Mouse (Mus musculus): ENCODE measurements around the gene Rai14.

DNA sequence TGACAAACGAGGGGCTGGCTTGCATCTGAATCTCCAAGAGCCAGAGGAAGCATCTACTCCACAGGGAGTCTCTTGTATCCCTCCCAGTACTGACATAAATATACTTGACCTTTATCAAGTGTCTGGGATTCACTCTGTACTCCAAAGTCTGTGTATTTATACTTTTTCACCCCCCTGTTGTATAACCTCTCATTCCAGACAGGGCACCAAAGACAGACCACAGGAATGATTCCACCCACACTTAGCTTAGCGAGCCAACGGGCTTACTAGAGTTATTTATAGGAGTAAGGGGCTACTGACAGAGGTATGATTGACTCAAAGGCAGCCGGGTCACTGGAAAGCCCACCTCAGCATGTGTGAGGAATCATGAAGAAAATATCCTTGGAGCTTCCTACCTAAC, 35.3 kb upstream of the Rai14 start:
- TF ChIP-seq POLR2A (IDR thresholded peaks at IDR 0.05; ENCODE audit: insufficient read length, low read depth) (no peak), USF1 (IDR thresholded peaks at IDR 0.05; ENCODE audit: low read depth) (no peak), POLR2AphosphoS2 (IDR thresholded peaks at IDR 0.05; ENCODE audit: insufficient read length, low read depth) (no peak), MYOG (IDR thresholded peaks at IDR 0.05; ENCODE audit: control insufficient read depth in 1 of 3, insufficient read depth in 1 of 3, insufficient read length in 2 of 3, low read depth in 2 of 3) (no peak), SRF (IDR thresholded peaks at IDR 0.05; ENCODE audit: control insufficient read depth, insufficient read length, low read depth) (no peak), E2F4 (IDR thresholded peaks at IDR 0.05; ENCODE audit: insufficient read depth) (no peak), CEBPB (IDR thresholded peaks at IDR 0.05; ENCODE audit: insufficient read depth, poor library complexity, severe bottlenecking) (no peak), MAX (IDR thresholded peaks at IDR 0.05; ENCODE audit: low read depth) (no peak), TCF12 (IDR thresholded peaks at IDR 0.05; ENCODE audit: insufficient read depth, poor library complexity, severe bottlenecking) (no peak), REST (IDR thresholded peaks at IDR 0.05; ENCODE audit: insufficient read depth, insufficient read length) (no peak), MYOD1 (IDR thresholded peaks at IDR 0.05; ENCODE audit: control insufficient read depth in 1 of 3, insufficient read length in 2 of 3, low read depth in 2 of 3) (no peak), TCF3 (IDR thresholded peaks at IDR 0.05; ENCODE audit: insufficient read length, low read depth) (no peak)
